Mouse (Mus musculus) liver, embryonic 16.5 days (tissue): Measurements from ENCODE around the gene Kdm1a. TPM values are rescaled to one million over a fixed set of nuclear protein-coding genes. Genes with fewer than 3 reads are reported as not detected.

Experiments used
- ATAC-seq: fragments of 200-750 bp; cut with Nextera tagmentation; 2 replicates; pipeline ENCODE4 v1.8.0; 2017; ENCODE audit warnings: low read depth, mild to moderate bottlenecking, moderate number of reproducible peaks, moderate library complexity
- H3K27ac ChIP-seq: fragments of 300-500 bp; sonication (generic); 2 replicates; pipeline ENCODE4 v1.5.1; 2014; ENCODE audit warnings: mild to moderate bottlenecking, low read length
- H3K27me3 ChIP-seq: fragments of 300-500 bp; sonication (generic); 2 replicates; pipeline ENCODE4 v1.6.1; 2014; ENCODE audit warnings: low read depth, low read length, mixed read lengths; ENCODE audit not compliant: control insufficient read depth, insufficient read depth
- H3K36me3 ChIP-seq: fragments of 300-500 bp; sonication (generic); 2 replicates; pipeline ENCODE4 v1.6.1; 2014; ENCODE audit warnings: mild to moderate bottlenecking; ENCODE audit not compliant: control insufficient read depth, insufficient read depth
- H3K4me1 ChIP-seq: fragments of 300-500 bp; sonication (generic); 2 replicates; pipeline ENCODE4 v1.6.1; 2014; ENCODE audit warnings: low read depth, low read length, mixed read lengths; ENCODE audit not compliant: control insufficient read depth
- H3K4me2 ChIP-seq: fragments of 300-500 bp; sonication (generic); 2 replicates; pipeline ENCODE4 v1.6.1; 2014; ENCODE audit warnings: low read depth, low read length, mixed read lengths
- H3K4me3 ChIP-seq: fragments of 300-500 bp; sonication (generic); 2 replicates; pipeline ENCODE4 v1.5.1; 2014; ENCODE audit warnings: low read depth, mild to moderate bottlenecking, low read length
- H3K9ac ChIP-seq: fragments of 300-500 bp; sonication (generic); 2 replicates; pipeline ENCODE4 v1.6.1; 2014; ENCODE audit warnings: low read depth, low read length
- H3K9me3 ChIP-seq: fragments of 300-500 bp; sonication (generic); replicated peaks from 2 replicates; pipeline ENCODE4 v1.6.1; 2016; ENCODE audit warnings: low read length; ENCODE audit not compliant: control insufficient read depth
- WGBS: fragments of 180-500 bp; shearing (Covaris S2); extraction: QIAGEN DNeasy Blood & Tissue Kit; methylation state at CpG from one replicate; pipeline ENCODE4 v1.1.7; 2014; ENCODE audit not compliant: insufficient replicate concordance; 5-methylcytosine and 5-hydroxymethylcytosine counted together
- polyA plus RNA-seq: library from polyadenylated mRNA; unstranded; fragments of >200 nt; fragmentation: Nextera tagmentation; extraction: Ambion mirVana; gene quantifications from 2 replicates; pipeline ENCODE4 v1.2.1, GENCODE M21; 2015

Gene Kdm1a
- polyA plus RNA-seq, 1 experiment from 2014 or later: 6.6 TPM

DNA sequence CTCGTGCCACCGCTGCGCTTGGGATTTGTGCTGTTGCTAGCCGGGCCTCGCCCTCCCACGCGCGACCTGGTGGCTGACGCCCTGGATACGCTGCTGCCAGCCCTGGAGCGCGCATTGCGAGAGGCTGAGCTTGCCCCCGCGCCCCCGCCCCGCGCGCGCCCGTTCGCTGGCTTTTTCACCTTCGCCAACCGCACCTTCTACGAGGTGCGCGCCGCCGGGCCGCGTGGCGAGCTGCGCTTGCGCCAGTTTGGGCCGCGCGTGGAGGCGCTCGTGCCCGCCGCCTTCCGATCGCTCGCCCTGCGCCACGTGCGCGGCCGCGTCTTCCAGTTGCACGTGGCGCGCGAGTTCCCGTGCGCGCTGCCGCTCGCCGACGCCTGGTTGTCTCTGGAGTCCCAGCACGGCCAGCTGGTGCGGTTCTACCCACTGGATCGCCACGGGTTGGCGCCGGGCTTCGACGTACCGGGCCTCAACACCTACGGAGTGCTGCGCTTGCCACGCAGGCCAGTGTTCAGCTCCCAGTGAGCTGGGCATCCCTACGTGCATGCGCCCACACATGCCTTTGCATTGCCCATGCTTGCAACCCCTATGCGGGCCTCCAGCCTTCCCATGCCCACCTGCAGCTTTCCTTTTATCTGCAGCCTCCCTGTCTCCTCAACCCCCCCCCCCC lies 35.2 kb upstream of the Kdm1a start:
- Histone ChIP-seq H3K27me3 (peaks cover 26% of the 10 kb centered on the region), H3K9ac (no peak overlapping the region), H3K4me3 (peak overlapping the region; percentile 41), H3K27ac (no peak overlapping the region), H3K4me1 (no peaks in the 10 kb centered on the region; the same call in none of the 2 replicates), H3K36me3 (no peaks in the 10 kb centered on the region), H3K4me2 (peak overlapping the region; percentile 36), H3K9me3 (no peaks in the 10 kb centered on the region)
- no peak for ATAC-seq
- WGBS: 6% methylated on average over 69 of the region's 76 CpGs

DNA sequence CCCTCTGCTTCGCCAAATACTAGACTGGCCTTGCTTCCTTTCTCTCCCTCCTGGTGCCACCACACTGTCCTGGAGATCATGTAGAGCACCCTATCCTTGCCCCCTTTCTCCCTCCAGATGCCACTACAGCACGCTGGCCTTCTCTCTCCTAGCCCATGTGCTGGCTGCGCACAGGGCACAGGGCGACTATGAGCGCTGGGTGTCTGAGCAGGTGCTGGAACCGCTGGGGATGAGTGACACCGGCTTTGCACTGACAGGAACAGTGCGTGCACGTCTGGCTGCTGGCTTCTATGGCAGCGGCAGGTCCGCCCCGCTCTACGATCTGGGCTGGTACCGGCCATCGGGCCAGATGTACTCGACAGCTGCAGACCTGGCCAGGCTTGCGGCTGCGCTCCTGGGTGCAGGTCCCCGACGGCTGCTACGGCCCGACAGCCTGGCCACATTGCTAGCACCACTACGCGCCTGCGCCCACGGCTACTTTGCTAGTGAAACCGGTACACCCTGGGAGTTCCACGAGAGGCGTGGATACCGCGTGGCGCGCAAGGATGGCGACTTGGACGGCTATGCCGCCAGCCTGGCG lies 34.5 kb upstream of the Kdm1a start:
- no peaks in the 10 kb centered on the region; the same call in none of the 2 replicates for H3K4me1 ChIP-seq

DNA sequence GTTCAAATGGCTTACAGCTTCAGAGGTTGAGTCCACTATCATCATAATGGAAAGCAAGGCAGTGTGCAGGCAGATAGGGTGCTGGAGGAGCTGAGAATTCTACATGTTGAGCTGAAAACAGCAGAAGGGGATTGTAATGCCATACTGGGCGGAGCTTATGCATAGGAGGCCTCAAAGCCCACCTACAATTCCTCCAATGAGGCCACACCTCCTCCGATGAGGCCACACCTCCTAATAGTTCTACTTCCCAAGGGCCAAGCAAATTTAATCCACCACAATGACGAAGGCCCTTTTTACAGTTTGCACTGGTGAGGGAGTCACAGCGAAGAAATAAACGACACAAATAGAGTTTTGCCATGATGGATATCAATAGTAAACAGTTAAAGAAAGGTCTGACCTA lies 34.0 kb upstream of the Kdm1a start:
- Histone ChIP-seq H3K4me2 (no peak overlapping the region), H3K9me3 (no peaks in the 10 kb centered on the region), H3K9ac (no peak overlapping the region), H3K4me3 (no peak overlapping the region), H3K4me1 (no peaks in the 10 kb centered on the region; the same call in none of the 2 replicates), H3K27me3 (peaks cover 26% of the 10 kb centered on the region), H3K27ac (no peak overlapping the region), H3K36me3 (no peaks in the 10 kb centered on the region)
- no peak for ATAC-seq
- WGBS: 40% methylated on average over 5 of the region's 5 CpGs

More for the DNA sequence above, 34.5 kb upstream of the Kdm1a start:
- ATAC-seq: no peak
- no peak overlapping the region for H3K9ac ChIP-seq
- H3K4me3 ChIP-seq: peak overlapping the region; percentile 41
- 27% methylated on average over 37 of the region's 37 CpGs for WGBS
- no peaks in the 10 kb centered on the region for H3K36me3 ChIP-seq
- H3K4me2 ChIP-seq: peak overlapping the region; percentile 36
- peaks cover 26% of the 10 kb centered on the region for H3K27me3 ChIP-seq
- no peaks in the 10 kb centered on the region for H3K9me3 ChIP-seq
- H3K27ac ChIP-seq: no peak overlapping the region

DNA sequence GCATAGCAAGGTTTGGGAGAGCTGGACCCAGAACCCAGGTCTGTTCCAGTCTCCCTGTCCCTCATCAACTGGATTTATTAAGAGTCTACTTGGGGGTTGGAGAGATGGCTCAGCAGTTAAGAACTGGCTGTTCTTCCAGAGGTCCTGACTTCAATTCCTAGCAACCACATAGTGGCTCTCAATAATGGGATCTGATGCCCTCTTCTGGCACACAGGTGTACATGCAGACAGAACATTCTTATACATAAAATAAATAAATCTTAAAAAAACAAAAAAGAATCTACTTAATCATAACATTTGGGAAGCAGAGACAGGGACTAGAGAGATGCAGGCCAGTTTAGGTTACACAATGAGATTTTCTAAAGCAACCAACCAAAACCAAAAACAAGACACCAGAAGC lies 33.5 kb upstream of the Kdm1a start:
- no peak overlapping the region for H3K4me3 ChIP-seq
- H3K27me3 ChIP-seq: peaks cover 26% of the 10 kb centered on the region
- no peaks in the 10 kb centered on the region; the same call in none of the 2 replicates for H3K4me1 ChIP-seq
- ATAC-seq: no peak
- no peak overlapping the region for H3K9ac ChIP-seq
- no peaks in the 10 kb centered on the region for H3K36me3 ChIP-seq
- H3K9me3 ChIP-seq: no peaks in the 10 kb centered on the region
- no peak overlapping the region for H3K4me2 ChIP-seq
- no peak overlapping the region for H3K27ac ChIP-seq

DNA sequence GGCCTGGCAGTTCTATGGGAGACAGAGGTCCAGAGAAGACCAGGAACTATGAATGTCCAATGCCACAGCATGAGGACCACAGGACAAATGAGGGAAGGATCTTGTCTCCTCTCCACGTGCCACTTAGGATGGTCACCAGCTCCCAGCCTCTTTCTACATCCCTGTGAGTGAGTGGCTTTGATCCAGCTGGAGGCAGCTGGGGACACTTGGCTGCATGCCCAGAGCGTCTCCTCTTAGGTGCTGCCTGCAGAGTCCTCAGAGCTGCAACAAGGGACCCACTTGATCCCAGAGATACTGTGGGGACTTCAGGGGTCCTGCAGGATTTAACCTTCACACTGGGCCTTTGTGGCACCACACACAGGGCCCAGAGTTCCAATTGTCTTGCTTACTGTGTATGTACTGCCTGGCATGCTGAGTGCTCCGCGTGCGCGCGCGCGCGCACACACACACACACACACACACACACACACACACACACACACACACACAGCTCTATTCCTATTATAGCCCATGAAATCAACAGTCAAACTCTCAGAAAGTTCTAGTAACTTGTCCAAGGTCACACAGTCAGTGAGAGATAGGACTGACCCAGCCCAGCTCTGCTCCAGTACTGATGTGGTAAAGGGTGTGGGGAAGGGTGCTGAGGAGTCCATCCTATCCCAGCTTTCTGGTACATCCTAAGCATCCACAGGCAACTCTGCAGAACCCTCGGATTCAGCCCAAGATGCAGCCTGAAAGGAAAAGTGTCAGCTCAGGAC lies 28.9 kb upstream of the Kdm1a start:
- no peak overlapping the region for H3K27ac ChIP-seq
- no peaks in the 10 kb centered on the region for H3K36me3 ChIP-seq
- no peak overlapping the region for H3K4me3 ChIP-seq
- H3K9ac ChIP-seq: no peak overlapping the region
- no peaks in the 10 kb centered on the region for H3K9me3 ChIP-seq
- H3K4me2 ChIP-seq: no peak overlapping the region
- WGBS: 78% methylated on average over 11 of the region's 11 CpGs
- H3K27me3 ChIP-seq: peaks cover under 1% of the 10 kb centered on the region; the same call in 1 of the 2 replicates
- no peaks in the 10 kb centered on the region for H3K4me1 ChIP-seq
- no peak for ATAC-seq

DNA sequence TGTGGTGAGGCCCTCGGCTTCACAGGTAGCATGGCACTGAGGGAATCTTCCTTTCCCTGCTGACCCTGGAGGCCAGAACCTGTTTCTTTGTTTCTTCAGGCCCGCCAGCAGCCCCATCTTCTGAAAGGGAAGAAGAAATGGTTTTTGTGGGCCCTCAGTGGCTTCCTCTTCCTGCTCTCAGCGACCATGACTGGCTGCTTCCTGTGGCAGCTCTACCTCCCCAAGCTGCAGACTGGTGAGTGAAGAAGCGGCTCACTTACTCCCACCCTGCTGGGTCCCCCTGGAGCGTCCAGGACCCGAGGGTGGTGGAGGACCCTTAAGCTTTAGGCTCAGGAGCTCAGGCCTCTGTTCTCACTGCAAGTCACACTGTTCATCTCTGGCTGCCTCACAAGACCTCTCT lies 24.1 kb upstream of the Kdm1a start:
- H3K9me3 ChIP-seq: no peaks in the 10 kb centered on the region
- WGBS: 21% methylated on average over 5 of the region's 6 CpGs
- no peak overlapping the region for H3K9ac ChIP-seq
- H3K27ac ChIP-seq: no peak overlapping the region
- no peaks in the 10 kb centered on the region for H3K36me3 ChIP-seq
- H3K4me1 ChIP-seq: no peaks in the 10 kb centered on the region
- ATAC-seq: no peak
- H3K4me3 ChIP-seq: no peak overlapping the region
- no peak overlapping the region for H3K4me2 ChIP-seq
- H3K27me3 ChIP-seq: no peaks in the 10 kb centered on the region

DNA sequence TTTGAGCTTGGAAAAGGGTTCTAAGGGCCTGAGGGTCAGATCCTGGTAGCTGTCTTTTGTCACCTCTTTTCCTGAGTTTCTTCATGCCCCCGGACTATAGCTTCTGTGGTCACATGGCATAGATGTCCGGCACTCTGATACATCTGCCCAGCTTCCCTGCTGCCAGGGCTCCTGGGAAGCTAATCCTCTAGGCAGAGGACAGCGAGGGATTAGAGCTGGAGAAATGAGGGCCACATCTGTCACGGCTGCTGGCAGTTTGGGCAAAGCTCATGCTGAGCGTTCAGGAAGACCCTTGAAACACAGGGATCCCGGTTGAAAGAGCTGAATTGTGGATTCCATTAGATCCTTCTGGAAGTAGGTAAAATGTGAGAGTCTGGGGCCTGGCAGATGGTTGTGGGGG lies 19.9 kb upstream of the Kdm1a start, which contains the start of gene Lactbl1:
Gene Lactbl1, plus strand, starts transcription at position 234 of the 400 bp plus-strand sequence.
- Histone ChIP-seq H3K36me3 (no peaks in the 10 kb centered on the region), H3K9ac (no peak within 1 kb of the TSS), H3K4me2 (no peak within 1 kb of the TSS), H3K4me1 (no peaks in the 10 kb centered on the region), H3K27ac (no peak within 1 kb of the TSS), H3K9me3 (no peaks in the 10 kb centered on the region), H3K4me3 (no peak within 1 kb of the TSS), H3K27me3 (no peaks in the 10 kb centered on the region)
- WGBS: 51% methylated on average over 6 of the region's 6 CpGs
- ATAC-seq: no peak

DNA sequence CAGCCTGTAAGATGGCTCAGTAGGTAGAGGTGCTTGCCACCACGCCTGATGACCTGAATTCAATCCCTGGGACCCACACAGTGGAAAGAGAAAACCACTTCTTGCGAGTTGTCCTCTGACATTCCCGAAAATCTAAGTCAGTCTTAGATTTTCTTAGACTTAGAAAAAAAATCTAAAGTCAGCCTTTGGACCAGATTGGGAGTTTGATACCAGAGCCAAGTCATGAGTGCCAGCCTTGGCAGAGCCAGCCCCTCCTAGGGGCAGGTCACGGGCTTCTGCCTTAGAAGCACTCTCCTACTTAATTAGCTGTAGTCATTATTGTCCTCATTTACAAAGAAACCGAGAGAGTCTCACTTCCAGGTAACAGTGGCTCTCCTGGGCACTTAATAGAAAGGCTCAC lies 19.4 kb upstream of the Kdm1a start:
- Histone ChIP-seq H3K27ac (no peak overlapping the region), H3K9ac (no peak overlapping the region), H3K4me3 (no peak overlapping the region), H3K9me3 (no peaks in the 10 kb centered on the region), H3K36me3 (no peaks in the 10 kb centered on the region), H3K4me2 (no peak overlapping the region), H3K27me3 (no peaks in the 10 kb centered on the region), H3K4me1 (no peaks in the 10 kb centered on the region)
- no peak for ATAC-seq
- WGBS: 45% methylated on average over 5 of the region's 5 CpGs

DNA sequence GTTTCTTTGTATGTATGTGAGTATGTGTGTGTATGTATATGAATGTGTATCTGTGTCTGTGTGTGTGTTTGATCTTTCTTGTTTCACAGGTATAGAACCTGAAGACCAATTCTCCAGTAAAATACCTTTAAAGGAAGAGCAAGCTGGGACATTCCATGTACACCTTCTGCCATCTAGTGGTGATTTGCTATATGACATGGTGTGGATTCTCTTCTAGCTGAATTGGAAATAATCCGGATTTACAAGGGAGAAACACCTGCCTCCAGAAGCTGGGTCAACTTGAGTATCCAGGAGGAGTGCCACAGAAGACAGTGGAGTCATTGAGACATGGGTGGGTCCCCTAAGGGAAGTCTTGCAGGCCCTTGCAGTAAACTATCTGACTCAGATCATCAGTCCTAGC lies 18.8 kb upstream of the Kdm1a start:
- H3K4me2 ChIP-seq: no peak overlapping the region
- H3K9ac ChIP-seq: no peak overlapping the region
- H3K27me3 ChIP-seq: no peaks in the 10 kb centered on the region
- H3K27ac ChIP-seq: no peak overlapping the region
- no peak overlapping the region for H3K4me3 ChIP-seq
- H3K9me3 ChIP-seq: no peaks in the 10 kb centered on the region
- H3K4me1 ChIP-seq: no peaks in the 10 kb centered on the region
- ATAC-seq: no peak
- H3K36me3 ChIP-seq: no peaks in the 10 kb centered on the region
- whole genome bisulfite sequencing: 0% methylated on average over 1 of the region's 1 CpGs
